Mouse (Mus musculus) mouse trophoblast stem cell (cell line): ENCODE results near the gene 1600002K03Rik.

ENCODE experiments used
- in situ Hi-C, 2 experiments: fragments of 300-500 bp; cut with MseI, MboI; formaldehyde crosslinking; loops; 2 replicates in 1 of 2; 3 replicates in 1 of 2; pipeline ENCODE4 v1.15.1; 2025

The 1600002K03Rik gene

GRCm38 (mm10) chr10:80172527-80173292 lies at the start of gene 1600002K03Rik:
Gene 1600002K03Rik, plus strand, starts transcription at chr10:80172944.
- in situ Hi-C loops = no loop called here

GRCm38 (mm10) chr10:80123932-80124562 lies 48.7 kb upstream of the 1600002K03Rik start:
- in situ Hi-C loops = no loop called here

GRCm38 (mm10) chr10:80127920-80128319 lies 44.8 kb upstream of the 1600002K03Rik start:
- in situ Hi-C loops = no loop called here

GRCm38 (mm10) chr10:80129846-80130245 lies 42.9 kb upstream of the 1600002K03Rik start:
- in situ Hi-C loops = no loop called here

- in situ Hi-C loops = no loop called here
Observed at GRCm38 (mm10) chr10:80130403-80131031, 42.2 kb upstream of the 1600002K03Rik start.

- in situ Hi-C loops = no loop called here
Observed at GRCm38 (mm10) chr10:80131316-80131951, 41.3 kb upstream of the 1600002K03Rik start.

- in situ Hi-C loops = no loop called here
Observed at GRCm38 (mm10) chr10:80131952-80132350, 40.8 kb upstream of the 1600002K03Rik start.

- in situ Hi-C loops = no loop called here
Observed at GRCm38 (mm10) chr10:80133226-80133849, 39.4 kb upstream of the 1600002K03Rik start.

GRCm38 (mm10) chr10:80134421-80134820 lies 38.3 kb upstream of the 1600002K03Rik start:
- in situ Hi-C loops = no loop called here

GRCm38 (mm10) chr10:80135161-80135560 lies 37.6 kb upstream of the 1600002K03Rik start:
- in situ Hi-C loops = no loop called here

- in situ Hi-C loops = no loop called here
Observed at GRCm38 (mm10) chr10:80135641-80136040, 37.1 kb upstream of the 1600002K03Rik start.

GRCm38 (mm10) chr10:80136179-80136951 lies 36.4 kb upstream of the 1600002K03Rik start:
- in situ Hi-C loops = no loop called here

GRCm38 (mm10) chr10:80136952-80137625 lies 35.7 kb upstream of the 1600002K03Rik start:
- in situ Hi-C loops = no loop called here

- in situ Hi-C loops = no loop called here
Observed at GRCm38 (mm10) chr10:80137626-80138552, 34.9 kb upstream of the 1600002K03Rik start.

GRCm38 (mm10) chr10:80138553-80139438 lies 33.9 kb upstream of the 1600002K03Rik start, which contains the start of gene Atp5d:
Gene Atp5d, plus strand, starts transcription at chr10:80138632.
- in situ Hi-C loops = no loop called here

GRCm38 (mm10) chr10:80139439-80139775 lies 33.3 kb upstream of the 1600002K03Rik start:
- in situ Hi-C loops = no loop called here

GRCm38 (mm10) chr10:80139975-80140665 lies 32.6 kb upstream of the 1600002K03Rik start:
- in situ Hi-C loops = no loop called here

- in situ Hi-C loops = no loop called here
Observed at GRCm38 (mm10) chr10:80140666-80141035, 32.1 kb upstream of the 1600002K03Rik start, which contains the start of gene Cbarp. Gene Cbarp, minus strand, starts transcription at chr10:80140835.
